Mouse (Mus musculus) macrophage (primary cell): ENCODE data around the gene Capn5. TPM values are rescaled to one million over a fixed set of nuclear protein-coding genes. Genes with fewer than 3 reads are reported as not detected.

Experiments used
- H3K27ac ChIP-seq: fragments of 350-480 bp; formaldehyde crosslinking; 2 replicates; pipeline ENCODE4 v1.9.0; 2021
- H3K36me3 ChIP-seq: fragments of 350-480 bp; formaldehyde crosslinking; 2 replicates; pipeline ENCODE4 v1.9.0; 2021; ENCODE audit errors: inconsistent target
- H3K4me3 ChIP-seq: fragments of 350-480 bp; formaldehyde crosslinking; 2 replicates; pipeline ENCODE4 v1.9.0; 2021; ENCODE audit errors: inconsistent target
- H3K79me2 ChIP-seq: fragments of 350-480 bp; formaldehyde crosslinking; 2 replicates; pipeline ENCODE4 v1.9.0; 2021; ENCODE audit errors: inconsistent target
- WGBS: methylation state at CpG from one replicate; pipeline ENCODE4 v1.1.7; 2026; ENCODE audit warnings: inconsistent platforms; ENCODE audit not compliant: missing documents; 5-methylcytosine and 5-hydroxymethylcytosine counted together
- polyA plus RNA-seq: library from polyadenylated mRNA; stranded (reverse); fragments of 250-400 nt; gene quantifications from 3 replicates; pipeline ENCODE4 v1.2.4, GENCODE M21; 2018; ENCODE audit warnings: inconsistent platforms
- total RNA-seq, 78 experiments: library from RNA; depleted of rRNA; stranded (reverse); fragments of 250-400 nt; gene quantifications; 1 replicate in 9 of 78; 2 replicates in 24 of 78; 3 replicates in 43 of 78; 4 replicates in 2 of 78; pipeline ENCODE4 v1.2.4; 2018; ENCODE audit warnings: inconsistent platforms in 56 of 78

Gene Capn5
- total RNA-seq (2018; cell fraction: chromatin; rRNA removed), result 10 to 100 TPM in 1 of 26 experiments, 1 to 10 TPM in 24, under 1 TPM in 1; 0.82 to 23.3 (median 4.9) TPM
- total RNA-seq (2018; cell fraction: cytosol; rRNA removed), result 10 to 100 TPM in 9 of 26 experiments, 1 to 10 TPM in 17; 3.8 to 13.8 (median 7.2) TPM
- 10 to 100 TPM in 4 of 26 experiments, 1 to 10 TPM in 22; 1.8 to 16.9 (median 5.3) TPM for total RNA-seq (2018; cell fraction: nucleus; rRNA removed)
- polyA plus RNA-seq, result 5.5 to 8.5 TPM (median 5.9 TPM) in 3 replicates

GRCm38 (mm10) chr7:98177929-98178559 lies at the start of gene Capn5:
TSS of gene Capn5 (minus strand) at chr7:98178274.
- H3K27ac ChIP-seq, result peak within 1 kb of the TSS; percentile 74
- no peaks in the 10 kb centered on the region for H3K36me3 ChIP-seq
- WGBS, result 2% methylated on average over 44 of the region's 44 CpGs
- peak within 1 kb of the TSS; percentile 59 for H3K4me3 ChIP-seq
- no peaks in the 10 kb centered on the region for H3K79me2 ChIP-seq

GRCm38 (mm10) chr7:98223796-98224195 lies 45.7 kb upstream of the Capn5 start:
- WGBS, result 38% methylated on average over 4 of the region's 4 CpGs
- Histone ChIP-seq H3K36me3 (peaks cover 68% of the 10 kb centered on the region), H3K27ac (no peak overlapping the region), H3K4me3 (no peak overlapping the region), H3K79me2 (no peaks in the 10 kb centered on the region)

GRCm38 (mm10) chr7:98216713-98217112 lies 38.6 kb upstream of the Capn5 start:
- Histone ChIP-seq H3K27ac (no peak overlapping the region), H3K4me3 (no peak overlapping the region), H3K79me2 (no peaks in the 10 kb centered on the region), H3K36me3 (peaks cover 62% of the 10 kb centered on the region)

- Histone ChIP-seq H3K27ac (no peak overlapping the region), H3K4me3 (no peak overlapping the region), H3K79me2 (no peaks in the 10 kb centered on the region), H3K36me3 (no peaks in the 10 kb centered on the region)
- WGBS, result 93% methylated on average over 4 of the region's 4 CpGs
Measured at GRCm38 (mm10) chr7:98202946-98203345, 24.9 kb upstream of the Capn5 start.

- Histone ChIP-seq H3K36me3 (no peaks in the 10 kb centered on the region), H3K79me2 (no peaks in the 10 kb centered on the region), H3K27ac (no peak overlapping the region), H3K4me3 (no peak overlapping the region)
- 95% methylated on average over 5 of the region's 5 CpGs for whole genome bisulfite sequencing
Measured at GRCm38 (mm10) chr7:98201493-98202028, 23.5 kb upstream of the Capn5 start.

GRCm38 (mm10) chr7:98200396-98200795 lies 22.3 kb upstream of the Capn5 start:
- Histone ChIP-seq H3K79me2 (no peaks in the 10 kb centered on the region), H3K4me3 (no peak overlapping the region), H3K27ac (no peak overlapping the region), H3K36me3 (no peaks in the 10 kb centered on the region)
- WGBS, result 24% methylated on average over 3 of the region's 3 CpGs

- 96% methylated on average over 4 of the region's 4 CpGs for WGBS
- Histone ChIP-seq H3K27ac (no peak within 1 kb of the TSS), H3K4me3 (no peak within 1 kb of the TSS), H3K79me2 (no peaks in the 10 kb centered on the region), H3K36me3 (no peaks in the 10 kb centered on the region)
Measured at GRCm38 (mm10) chr7:98199381-98199780, 21.3 kb upstream of the Capn5 start, which contains the start of gene B3gnt6. TSS of gene B3gnt6 (minus strand) at chr7:98199481.

GRCm38 (mm10) chr7:98195151-98195801 lies 17.2 kb upstream of the Capn5 start:
- H3K27ac ChIP-seq, result no peak overlapping the region
- WGBS, result 56% methylated on average over 10 of the region's 10 CpGs
- H3K36me3 ChIP-seq, result no peaks in the 10 kb centered on the region
- H3K4me3 ChIP-seq, result no peak overlapping the region
- H3K79me2 ChIP-seq, result no peaks in the 10 kb centered on the region

GRCm38 (mm10) chr7:98194026-98194792 lies 16.1 kb upstream of the Capn5 start:
- no peaks in the 10 kb centered on the region for H3K36me3 ChIP-seq
- H3K27ac ChIP-seq, result no peak overlapping the region
- WGBS, result 2% methylated on average over 48 of the region's 61 CpGs
- H3K79me2 ChIP-seq, result no peaks in the 10 kb centered on the region
- H3K4me3 ChIP-seq, result no peak overlapping the region

GRCm38 (mm10) chr7:98193515-98194025 lies 15.5 kb upstream of the Capn5 start:
- no peaks in the 10 kb centered on the region for H3K79me2 ChIP-seq
- no peak overlapping the region for H3K4me3 ChIP-seq
- WGBS, result 3% methylated on average over 36 of the region's 36 CpGs
- no peak overlapping the region for H3K27ac ChIP-seq
- H3K36me3 ChIP-seq, result no peaks in the 10 kb centered on the region

GRCm38 (mm10) chr7:98191571-98192250 lies 13.6 kb upstream of the Capn5 start:
- H3K4me3 ChIP-seq, result no peak overlapping the region
- no peaks in the 10 kb centered on the region for H3K36me3 ChIP-seq
- H3K79me2 ChIP-seq, result no peaks in the 10 kb centered on the region
- no peak overlapping the region for H3K27ac ChIP-seq
- 84% methylated on average over 17 of the region's 17 CpGs for WGBS

- 100% methylated on average over 1 of the region's 1 CpGs for WGBS
- no peaks in the 10 kb centered on the region for H3K79me2 ChIP-seq
- H3K36me3 ChIP-seq, result no peaks in the 10 kb centered on the region
- H3K27ac ChIP-seq, result no peak overlapping the region
- H3K4me3 ChIP-seq, result no peak overlapping the region
Measured at GRCm38 (mm10) chr7:98190578-98190977, 12.5 kb upstream of the Capn5 start.

- H3K27ac ChIP-seq, result no peak overlapping the region
- H3K4me3 ChIP-seq, result no peak overlapping the region
- H3K36me3 ChIP-seq, result no peaks in the 10 kb centered on the region
- H3K79me2 ChIP-seq, result no peaks in the 10 kb centered on the region
- WGBS, result 73% methylated on average over 3 of the region's 3 CpGs
Measured at GRCm38 (mm10) chr7:98189745-98190144, 11.7 kb upstream of the Capn5 start.

- Histone ChIP-seq H3K4me3 (no peak overlapping the region), H3K79me2 (no peaks in the 10 kb centered on the region), H3K27ac (no peak overlapping the region), H3K36me3 (no peaks in the 10 kb centered on the region)
- 95% methylated on average over 2 of the region's 2 CpGs for WGBS
Measured at GRCm38 (mm10) chr7:98188680-98189079, 10.6 kb upstream of the Capn5 start.
